Mouse (Mus musculus): ENCODE results near the gene Epb41l1. TPM values are rescaled to one million over a fixed set of nuclear protein-coding genes. Genes with fewer than 3 reads are reported as not detected.

Epb41l1 gene
- polyA plus RNA-seq, 1 experiment from 2014 or later = 0.63 TPM

GRCm38 (mm10) chr2:156429836-156430235, 9.1 kb downstream of the Epb41l1 start:
- Histone ChIP-seq H3K4me2 (replicated peaks; ENCODE audit: low read depth) (no peak overlapping the region), H3K9me3 (ENCODE audit: control insufficient read depth) (no peaks in the 10 kb centered on the region), H3K4me3 (ENCODE audit: low read depth, low read length) (no peak overlapping the region), H3K4me1 (replicated peaks; ENCODE audit: control insufficient read depth, insufficient read depth, low read length) (peaks cover 4% of the 10 kb centered on the region; the same call in 1 of the 2 replicates), H3K27ac (ENCODE audit: low read depth, low read length) (no peak overlapping the region), H3K27me3 (replicated peaks; ENCODE audit: control insufficient read depth, insufficient read depth, low read length) (no peaks in the 10 kb centered on the region), H3K9ac (ENCODE audit: low read depth, low read length) (no peak overlapping the region), H3K36me3 (ENCODE audit: control insufficient read depth, insufficient read depth) (no peaks in the 10 kb centered on the region)
- WGBS = 51% methylated on average over 10 of the region's 10 CpGs
- no peak for TF ChIP-seq CTCF (IDR thresholded peaks at IDR 0.05; ENCODE audit: low read depth)
- no peak for ATAC-seq

GRCm38 (mm10) chr2:156430326-156430725, 9.6 kb downstream of the Epb41l1 start:
- no peak overlapping the region for H3K4me2 ChIP-seq (replicated peaks; ENCODE audit: low read depth)
- no peak overlapping the region for H3K4me3 ChIP-seq (ENCODE audit: low read depth, low read length)
- no peaks in the 10 kb centered on the region for H3K36me3 ChIP-seq (ENCODE audit: control insufficient read depth, insufficient read depth)
- no peak for ATAC-seq
- H3K9me3 ChIP-seq (ENCODE audit: control insufficient read depth) = no peaks in the 10 kb centered on the region
- H3K9ac ChIP-seq (ENCODE audit: low read depth, low read length) = no peak overlapping the region
- 48% methylated on average over 4 of the region's 4 CpGs for WGBS
- peaks cover 4% of the 10 kb centered on the region; the same call in 1 of the 2 replicates for H3K4me1 ChIP-seq (replicated peaks; ENCODE audit: control insufficient read depth, insufficient read depth, low read length)
- no peak overlapping the region for H3K27ac ChIP-seq (ENCODE audit: low read depth, low read length)
- H3K27me3 ChIP-seq (replicated peaks; ENCODE audit: control insufficient read depth, insufficient read depth, low read length) = no peaks in the 10 kb centered on the region
- no peak for TF ChIP-seq CTCF (IDR thresholded peaks at IDR 0.05; ENCODE audit: low read depth)

- H3K9me3 ChIP-seq (ENCODE audit: control insufficient read depth) = no peaks in the 10 kb centered on the region
- no peaks in the 10 kb centered on the region for H3K27me3 ChIP-seq (replicated peaks; ENCODE audit: control insufficient read depth, insufficient read depth, low read length)
- WGBS = 80% methylated on average over 6 of the region's 6 CpGs
- ATAC-seq = no peak
- H3K4me3 ChIP-seq (ENCODE audit: low read depth, low read length) = no peak overlapping the region
- H3K4me2 ChIP-seq (replicated peaks; ENCODE audit: low read depth) = no peak overlapping the region
- H3K27ac ChIP-seq (ENCODE audit: low read depth, low read length) = no peak overlapping the region
- no peak overlapping the region for H3K9ac ChIP-seq (ENCODE audit: low read depth, low read length)
- H3K36me3 ChIP-seq (ENCODE audit: control insufficient read depth, insufficient read depth) = no peaks in the 10 kb centered on the region
- peaks cover 4% of the 10 kb centered on the region; the same call in 1 of the 2 replicates for H3K4me1 ChIP-seq (replicated peaks; ENCODE audit: control insufficient read depth, insufficient read depth, low read length)
- TF ChIP-seq CTCF (IDR thresholded peaks at IDR 0.05; ENCODE audit: low read depth) = no peak
These were observed 10.7 kb downstream of the Epb41l1 start for GRCm38 (mm10) chr2:156431409-156431808.

- H3K9ac ChIP-seq (ENCODE audit: low read depth, low read length) = no peak overlapping the region
- H3K36me3 ChIP-seq (ENCODE audit: control insufficient read depth, insufficient read depth) = no peaks in the 10 kb centered on the region
- no peaks in the 10 kb centered on the region for H3K27me3 ChIP-seq (replicated peaks; ENCODE audit: control insufficient read depth, insufficient read depth, low read length)
- H3K9me3 ChIP-seq (ENCODE audit: control insufficient read depth) = no peaks in the 10 kb centered on the region
- H3K27ac ChIP-seq (ENCODE audit: low read depth, low read length) = no peak overlapping the region
- ATAC-seq = no peak
- TF ChIP-seq CTCF (IDR thresholded peaks at IDR 0.05; ENCODE audit: low read depth) = no peak
- peaks cover 4% of the 10 kb centered on the region; the same call in 1 of the 2 replicates for H3K4me1 ChIP-seq (replicated peaks; ENCODE audit: control insufficient read depth, insufficient read depth, low read length)
- no peak overlapping the region for H3K4me3 ChIP-seq (ENCODE audit: low read depth, low read length)
- H3K4me2 ChIP-seq (replicated peaks; ENCODE audit: low read depth) = no peak overlapping the region
- 91% methylated on average over 3 of the region's 3 CpGs for WGBS
These were observed 11.4 kb downstream of the Epb41l1 start for GRCm38 (mm10) chr2:156432086-156432485.

GRCm38 (mm10) chr2:156432874-156433868, 12.5 kb downstream of the Epb41l1 start:
- peak; percentile 64 for ATAC-seq
- H3K4me2 ChIP-seq (replicated peaks; ENCODE audit: low read depth) = peak overlapping the region; percentile 17; the same call in 1 of the 2 replicates
- H3K9ac ChIP-seq (ENCODE audit: low read depth, low read length) = no peak overlapping the region

GRCm38 (mm10) chr2:156437637-156438036, 16.9 kb downstream of the Epb41l1 start:
- 86% methylated on average over 11 of the region's 11 CpGs for WGBS

More at GRCm38 (mm10) chr2:156432874-156433868, 12.5 kb downstream of the Epb41l1 start:
- TF ChIP-seq CTCF (IDR thresholded peaks at IDR 0.05; ENCODE audit: low read depth) = no peak
- Histone ChIP-seq H3K27me3 (replicated peaks; ENCODE audit: control insufficient read depth, insufficient read depth, low read length) (no peaks in the 10 kb centered on the region), H3K4me3 (ENCODE audit: low read depth, low read length) (no peak overlapping the region), H3K36me3 (ENCODE audit: control insufficient read depth, insufficient read depth) (no peaks in the 10 kb centered on the region), H3K27ac (ENCODE audit: low read depth, low read length) (peak overlapping the region; percentile 60), H3K4me1 (replicated peaks; ENCODE audit: control insufficient read depth, insufficient read depth, low read length) (peaks cover 4% of the 10 kb centered on the region; the same call in 1 of the 2 replicates), H3K9me3 (ENCODE audit: control insufficient read depth) (no peaks in the 10 kb centered on the region)
- 29% methylated on average over 9 of the region's 9 CpGs for WGBS

More at GRCm38 (mm10) chr2:156437637-156438036, 16.9 kb downstream of the Epb41l1 start:
- Histone ChIP-seq H3K4me1 (replicated peaks; ENCODE audit: control insufficient read depth, insufficient read depth, low read length) (peaks cover 4% of the 10 kb centered on the region; the same call in 1 of the 2 replicates), H3K27ac (ENCODE audit: low read depth, low read length) (no peak overlapping the region), H3K4me2 (replicated peaks; ENCODE audit: low read depth) (no peak overlapping the region), H3K27me3 (replicated peaks; ENCODE audit: control insufficient read depth, insufficient read depth, low read length) (no peaks in the 10 kb centered on the region), H3K9me3 (ENCODE audit: control insufficient read depth) (no peaks in the 10 kb centered on the region), H3K36me3 (ENCODE audit: control insufficient read depth, insufficient read depth) (no peaks in the 10 kb centered on the region), H3K4me3 (ENCODE audit: low read depth, low read length) (no peak overlapping the region), H3K9ac (ENCODE audit: low read depth, low read length) (no peak overlapping the region)
- no peak for ATAC-seq
- no peak for TF ChIP-seq CTCF (IDR thresholded peaks at IDR 0.05; ENCODE audit: low read depth)

Data from intestine, postnatal 0 days (tissue).